ENCODE assay signal across 9 mouse cellular contexts in genomic region chr8:121899180-121900044, GRCm38 (mm10). TPM values are rescaled to one million over a fixed set of nuclear protein-coding genes. Genes with fewer than 3 reads are reported as not detected.
DNase-seq lines count a peak whose midpoint lies in the region; ATAC-seq and TF ChIP-seq lines count a peak whose summit lies in the region.
"Had no signal": no experiment of that assay in that cellular context is flagged by ENCODE, and none has a peak within 500 bp of the region (broad histone marks: within the 10 kb centered on the region; RNA-seq: fewer than 3 reads in every experiment).

No protein-coding gene starts in this region.

- H3K9ac ChIP-seq in kidney, embryonic 16.5 days (replicated peaks; ENCODE audit: low read length), result peak overlapping the region; percentile 42
- H3K9ac ChIP-seq in embryonic facial prominence, embryonic 13.5 days, result peak overlapping the region; percentile 55; the same call in 1 of the 2 replicates
- H3K9ac ChIP-seq in intestine, postnatal 0 days (ENCODE audit: low read depth, low read length), result no peak overlapping the region
- H3K9ac ChIP-seq in neural tube, embryonic 15.5 days (replicated peaks), result no peak overlapping the region

- H3K27ac ChIP-seq in kidney, embryonic 16.5 days (ENCODE audit: low read length), result peak overlapping the region; percentile 94
- no peak overlapping the region for H3K27ac ChIP-seq in embryonic facial prominence, embryonic 13.5 days
- peak overlapping the region; percentile 94; the same call in 1 of the 2 replicates for H3K27ac ChIP-seq in intestine, postnatal 0 days (ENCODE audit: low read depth, low read length)
- H3K27ac ChIP-seq in neural tube, embryonic 15.5 days (replicated peaks), result peak overlapping the region; percentile 48; the same call in 1 of the 2 replicates

- TF ChIP-seq CTCF in intestine, postnatal 0 days (IDR thresholded peaks at IDR 0.05; ENCODE audit: low read depth), result no peak

- no peaks in the 10 kb centered on the region for H3K27me3 ChIP-seq in kidney, embryonic 16.5 days (ENCODE audit: insufficient read depth, low read length)
- no peaks in the 10 kb centered on the region for H3K27me3 ChIP-seq in embryonic facial prominence, embryonic 13.5 days
- H3K27me3 ChIP-seq in intestine, postnatal 0 days (replicated peaks; ENCODE audit: control insufficient read depth, insufficient read depth, low read length), result no peaks in the 10 kb centered on the region
- H3K27me3 ChIP-seq in neural tube, embryonic 15.5 days (replicated peaks), result no peaks in the 10 kb centered on the region

- WGBS in kidney, embryonic 16.5 days, result 80% methylated on average over 18 of the region's 18 CpGs
- WGBS in embryonic facial prominence, embryonic 13.5 days, result 81% methylated on average over 18 of the region's 18 CpGs
- WGBS in intestine, postnatal 0 days, result 76% methylated on average over 18 of the region's 18 CpGs
- WGBS in neural tube, embryonic 15.5 days, result 66% methylated on average over 18 of the region's 18 CpGs

- no peaks in the 10 kb centered on the region for H3K9me3 ChIP-seq in kidney, embryonic 16.5 days (ENCODE audit: low read length)
- H3K9me3 ChIP-seq in embryonic facial prominence, embryonic 13.5 days, result no peaks in the 10 kb centered on the region
- H3K9me3 ChIP-seq in intestine, postnatal 0 days (ENCODE audit: control insufficient read depth), result no peaks in the 10 kb centered on the region
- H3K9me3 ChIP-seq in neural tube, embryonic 15.5 days (replicated peaks), result no peaks in the 10 kb centered on the region

- no peak overlapping the region for H3K4me2 ChIP-seq in kidney, embryonic 16.5 days (replicated peaks; ENCODE audit: low read depth, low read length)
- no peak overlapping the region for H3K4me2 ChIP-seq in embryonic facial prominence, embryonic 13.5 days
- H3K4me2 ChIP-seq in intestine, postnatal 0 days (replicated peaks; ENCODE audit: low read depth), result no peak overlapping the region
- peak overlapping the region; percentile 31 for H3K4me2 ChIP-seq in neural tube, embryonic 15.5 days

- ATAC-seq in kidney, embryonic 16.5 days (ENCODE audit: low FRiP score, low TSS enrichment), result no peak
- ATAC-seq in embryonic facial prominence, embryonic 13.5 days (ENCODE audit: insufficient number of reproducible peaks, insufficient read depth, low FRiP score, low TSS enrichment, low read depth), result no peak
- ATAC-seq in intestine, postnatal 0 days, result no peak
- ATAC-seq in neural tube, embryonic 15.5 days (ENCODE audit: low FRiP score), result no peak

- no peak overlapping the region for H3K4me3 ChIP-seq in kidney, embryonic 16.5 days (ENCODE audit: low read length)
- no peak overlapping the region for H3K4me3 ChIP-seq in embryonic facial prominence, embryonic 13.5 days
- no peak overlapping the region for H3K4me3 ChIP-seq in intestine, postnatal 0 days (ENCODE audit: low read depth, low read length)
- H3K4me3 ChIP-seq in neural tube, embryonic 15.5 days (replicated peaks), result no peak overlapping the region

- no peak for DNase-seq in kidney, postnatal 25 days
- DNase-seq in ovary, adult 18-20 months (ENCODE audit: low spot score), result no peak
- no peak for DNase-seq in urinary bladder, adult 2 months (ENCODE audit: low spot score)
- no peak for DNase-seq in natural killer cell, adult 2 months (ENCODE audit: low spot score in 2 of 2)

- H3K36me3 ChIP-seq in kidney, embryonic 16.5 days (ENCODE audit: insufficient read depth, low read length), result 0 out of 2 replicates have a peak, but pooled peaks cover 4% of the 10 kb centered on the region
- H3K36me3 ChIP-seq in embryonic facial prominence, embryonic 13.5 days, result peaks cover 11% of the 10 kb centered on the region
- no peaks in the 10 kb centered on the region for H3K36me3 ChIP-seq in intestine, postnatal 0 days (ENCODE audit: control insufficient read depth, insufficient read depth)
- peaks cover 3% of the 10 kb centered on the region; the same call in 1 of the 2 replicates for H3K36me3 ChIP-seq in neural tube, embryonic 15.5 days

- peaks cover 59% of the 10 kb centered on the region for H3K4me1 ChIP-seq in kidney, embryonic 16.5 days (ENCODE audit: insufficient read depth, low read length)
- H3K4me1 ChIP-seq in embryonic facial prominence, embryonic 13.5 days, result peaks cover 35% of the 10 kb centered on the region
- H3K4me1 ChIP-seq in intestine, postnatal 0 days (replicated peaks; ENCODE audit: control insufficient read depth, insufficient read depth, low read length), result peaks cover 16% of the 10 kb centered on the region
- peaks cover 45% of the 10 kb centered on the region for H3K4me1 ChIP-seq in neural tube, embryonic 15.5 days

RNA-seq across cellular contexts. Expression of gene Slc7a5, which starts 8.1 kb away (rescaled TPM):
- 15.1 and 17.0 TPM in 2 replicates for polyA plus RNA-seq in kidney, embryonic 16.5 days (2015; fragmentation: Nextera tagmentation; extraction: Ambion mirVana)
- polyA plus RNA-seq in embryonic facial prominence, embryonic 13.5 days (2015; fragmentation: Nextera tagmentation; extraction: Ambion mirVana), result 16.1 and 18.3 TPM in 2 replicates
- polyA plus RNA-seq in intestine, postnatal 0 days (2015; fragmentation: Nextera tagmentation; extraction: Ambion mirVana), result 4.7 and 6.1 TPM in 2 replicates
- 39.6 and 41.1 TPM in 2 replicates for polyA plus RNA-seq in neural tube, embryonic 15.5 days (2015; fragmentation: Nextera tagmentation; extraction: Ambion mirVana)
- 11.0 and 14.1 TPM in 2 replicates for polyA plus RNA-seq in urinary bladder, adult 2 months (2012; rRNA removed)

RNA-seq across cellular contexts. Expression of gene Car5a, which starts 45.3 kb away (rescaled TPM):
- polyA plus RNA-seq in kidney, embryonic 16.5 days (2015; fragmentation: Nextera tagmentation; extraction: Ambion mirVana), result not detected in 2 replicates
- not detected in 2 replicates for polyA plus RNA-seq in embryonic facial prominence, embryonic 13.5 days (2015; fragmentation: Nextera tagmentation; extraction: Ambion mirVana)
- 10.1 and 11.1 TPM in 2 replicates for polyA plus RNA-seq in intestine, postnatal 0 days (2015; fragmentation: Nextera tagmentation; extraction: Ambion mirVana)
- polyA plus RNA-seq in neural tube, embryonic 15.5 days (2015; fragmentation: Nextera tagmentation; extraction: Ambion mirVana), result 0.46 and 0.50 TPM in 2 replicates
- polyA plus RNA-seq in urinary bladder, adult 2 months (2012; rRNA removed), result 0.07 TPM in 1 of 2 replicates, not detected in the other
- polyA plus RNA-seq: heart, postnatal 0 days had no signal

RNA-seq across cellular contexts. Expression of gene Banp, which starts 50.1 kb away (rescaled TPM):
- polyA plus RNA-seq in kidney, embryonic 16.5 days (2015; fragmentation: Nextera tagmentation; extraction: Ambion mirVana), result 50.7 TPM in 2 replicates
- 42.6 and 49.4 TPM in 2 replicates for polyA plus RNA-seq in embryonic facial prominence, embryonic 13.5 days (2015; fragmentation: Nextera tagmentation; extraction: Ambion mirVana)
- polyA plus RNA-seq in intestine, postnatal 0 days (2015; fragmentation: Nextera tagmentation; extraction: Ambion mirVana), result 9.4 and 9.5 TPM in 2 replicates
- polyA plus RNA-seq in neural tube, embryonic 15.5 days (2015; fragmentation: Nextera tagmentation; extraction: Ambion mirVana), result 51.1 and 52.8 TPM in 2 replicates
- 32.7 and 45.7 TPM in 2 replicates for polyA plus RNA-seq in urinary bladder, adult 2 months (2012; rRNA removed)

Comparison
In these comparisons a context has a peak if more than half of its experiments do, and no peak if none do; other contexts are left out.
1. H3K9ac ChIP-seq: peak in kidney, embryonic 16.5 days (single experiment) and embryonic facial prominence, embryonic 13.5 days (single experiment); none in intestine, postnatal 0 days (single experiment) and neural tube, embryonic 15.5 days (single experiment).